17 mouse cellular contexts compared by ENCODE assay signal in genomic region chr7:137082171-137082570, GRCm38 (mm10).
"Had no signal": no experiment of that assay in that cellular context is flagged by ENCODE, and none has a peak within 500 bp of the region (broad histone marks: within the 10 kb centered on the region; RNA-seq: fewer than 3 reads in every experiment).

No protein-coding gene starts in this region.

- H3K9ac ChIP-seq: lung, embryonic 14.5 days; midbrain, embryonic 15.5 days; neural tube, embryonic 13.5 days; neural tube, embryonic 15.5 days had no signal

- DNase-seq: lung, adult 18-20 months; lung, embryonic 14.5 days; lung, postnatal 10 days; lung, postnatal 4 days; retina, postnatal 1 day; right cerebral cortex, adult 18-20 months; right cerebral cortex, postnatal 25 days; right cerebral cortex, postnatal 4 days; spleen, adult 18-20 months; thymus, adult 18-20 months; thymus, postnatal 14 days; thymus, postnatal 36 days had no signal

- ATAC-seq: midbrain, embryonic 15.5 days had no signal

- H3K36me3 ChIP-seq: midbrain, embryonic 10.5 days; midbrain, embryonic 15.5 days; neural tube, embryonic 13.5 days; neural tube, embryonic 15.5 days had no signal

- H3K27ac ChIP-seq: midbrain, embryonic 10.5 days; midbrain, embryonic 15.5 days; neural tube, embryonic 13.5 days; neural tube, embryonic 15.5 days had no signal

- H3K9me3 ChIP-seq: midbrain, embryonic 10.5 days; midbrain, embryonic 15.5 days; neural tube, embryonic 13.5 days; neural tube, embryonic 15.5 days had no signal

- H3K4me2 ChIP-seq: lung, embryonic 14.5 days; midbrain, embryonic 15.5 days; neural tube, embryonic 13.5 days; neural tube, embryonic 15.5 days had no signal

- H3K4me3 ChIP-seq: midbrain, embryonic 10.5 days; midbrain, embryonic 15.5 days; myocyte; neural tube, embryonic 13.5 days; neural tube, embryonic 15.5 days had no signal

- H3K27me3 ChIP-seq: midbrain, embryonic 15.5 days had no signal
